Mouse (Mus musculus): ENCODE measurements around the gene Far1.

GRCm38 (mm10) chr7:113572741-113573140 is 59.1 kb downstream of the Far1 start:
- TF ChIP-seq CTCF (IDR thresholded peaks at IDR 0.05; ENCODE audit: low read depth) (no peak), EP300 (IDR thresholded peaks at IDR 0.05; ENCODE audit: low read depth) (no peak)
